Mouse (Mus musculus) megakaryocyte, embryonic 14.5 days (primary cell): Measurements from ENCODE around the gene Rhd.

ENCODE experiments used
- FLI1 ChIP-seq: IDR thresholded peaks from 2 replicates; pipeline ENCODE4 v1.6.1; 2012; ENCODE audit warnings: low read length, inconsistent platforms, mixed read lengths
- GATA1 ChIP-seq: IDR thresholded peaks from 3 replicates; pipeline ENCODE4 v1.6.1; 2012; ENCODE audit warnings: mixed read lengths, low read length, inconsistent platforms, borderline replicate concordance

- TF ChIP-seq GATA1 (no peak), FLI1 (no peak)
Observed at GRCm38 (mm10) chr4:134869815-134870375, 5.6 kb downstream of the Rhd start.
